Mouse (Mus musculus) urinary bladder, postnatal 36 days (tissue): ENCODE measurements around the gene Fam198b.

Experiments
- DNase-seq, 2 experiments: peaks; one replicate each; pipeline ENCODE4 v3.0.0; 2022; ENCODE audit warnings: low spot score in 2 of 2, mixed read lengths in 1 of 2

The Fam198b gene

DNA sequence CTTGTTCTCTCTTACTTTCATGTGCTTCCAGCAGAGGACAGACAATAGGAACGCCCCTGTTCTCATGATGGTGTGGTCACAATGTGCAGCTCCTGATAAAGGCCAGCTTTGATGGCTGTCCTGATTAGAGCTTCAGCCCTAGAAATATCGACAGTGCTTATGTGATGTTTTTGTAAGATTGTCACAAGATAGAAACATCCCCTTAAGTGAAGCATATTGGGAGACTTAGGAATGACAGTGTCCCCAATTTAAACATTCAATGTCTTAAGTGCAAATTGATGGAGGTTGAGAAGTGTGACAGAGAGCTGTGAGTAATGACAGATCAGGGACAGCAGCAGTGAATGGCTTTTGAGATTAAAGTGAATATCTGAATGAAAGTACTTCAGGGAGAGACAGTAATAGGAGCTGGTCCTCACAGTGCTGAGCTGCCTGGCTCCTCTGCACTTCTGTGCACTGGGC is 99.7 kb downstream of the Fam198b start:
- no peak for DNase-seq

DNA sequence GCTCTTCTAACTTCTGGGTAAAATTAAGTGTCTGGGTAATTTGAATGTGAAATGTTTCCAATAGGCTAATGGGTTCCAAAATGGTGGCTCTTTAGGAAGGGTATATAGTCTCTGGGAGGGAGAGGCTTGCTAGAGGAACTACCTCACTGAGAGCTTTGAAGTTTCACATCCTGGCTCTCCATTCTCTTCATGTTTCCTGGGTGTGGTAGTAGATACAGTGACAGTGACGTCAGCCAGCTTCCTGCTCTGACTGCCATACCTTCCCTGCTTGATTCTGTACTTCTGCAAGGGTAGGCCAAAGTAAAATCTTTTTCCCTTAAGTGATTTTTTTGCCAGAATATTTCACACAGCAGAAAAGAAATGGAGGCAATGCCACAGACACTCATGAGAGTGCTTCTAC is 100.2 kb downstream of the Fam198b start:
- no peak for DNase-seq

DNA sequence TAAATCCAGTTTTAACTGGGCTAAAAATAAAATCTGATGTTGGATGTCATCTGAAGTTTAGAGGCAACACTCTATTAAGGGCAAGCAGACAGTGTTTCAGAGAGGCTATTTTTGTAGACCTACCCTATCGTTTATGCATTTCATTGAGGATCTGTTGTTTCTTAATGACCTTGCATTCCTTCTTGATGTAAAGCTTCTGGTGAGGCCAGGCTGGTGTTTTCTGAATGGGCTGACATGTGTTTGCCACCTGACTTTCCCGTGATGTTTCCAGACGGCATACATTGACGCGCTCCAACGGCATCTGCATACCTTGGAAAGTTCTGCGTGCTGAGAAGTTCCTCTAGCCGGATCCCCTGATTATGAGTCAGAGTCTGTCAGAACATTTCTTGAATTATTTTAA is 104.9 kb downstream of the Fam198b start:
- DNase-seq = no peak

DNA sequence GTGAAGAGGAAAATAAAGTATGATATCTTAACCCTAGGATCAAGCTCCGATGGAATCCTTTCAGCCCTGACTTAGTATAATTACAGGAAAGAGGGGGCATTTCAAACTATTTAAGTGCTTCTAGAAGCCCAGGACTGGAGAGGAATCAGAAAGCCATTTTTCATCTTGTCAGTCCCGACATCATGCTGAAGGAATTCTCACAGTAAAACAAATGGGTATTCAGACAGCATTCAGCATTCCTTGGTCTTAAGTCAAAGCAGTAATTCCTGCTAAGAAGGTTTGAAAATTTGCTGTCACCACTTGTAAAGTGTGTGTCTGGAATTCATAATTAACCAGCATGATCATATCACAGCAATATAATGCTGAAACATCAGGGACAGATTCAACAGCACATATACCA is 105.6 kb downstream of the Fam198b start:
- DNase-seq = no peak

DNA sequence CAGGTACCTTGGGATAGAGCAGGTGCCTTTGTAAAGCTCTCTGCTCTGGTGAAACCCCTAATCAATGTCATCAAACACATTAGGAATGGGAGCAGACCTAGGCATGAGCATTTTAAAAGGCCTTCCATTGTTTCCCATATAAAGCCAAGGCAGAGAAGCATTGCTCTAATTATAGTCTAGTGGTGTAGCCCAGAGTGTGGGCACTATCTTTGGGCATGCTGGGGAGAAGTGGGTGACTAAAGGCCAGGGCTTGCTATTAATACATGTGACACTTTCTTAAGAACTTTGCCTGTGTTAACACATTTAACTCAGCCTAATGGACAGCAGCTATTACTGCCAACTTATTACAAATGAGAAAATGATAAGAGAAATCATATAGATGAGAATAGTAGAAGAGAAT is 106.1 kb downstream of the Fam198b start:
- no peak for DNase-seq

DNA sequence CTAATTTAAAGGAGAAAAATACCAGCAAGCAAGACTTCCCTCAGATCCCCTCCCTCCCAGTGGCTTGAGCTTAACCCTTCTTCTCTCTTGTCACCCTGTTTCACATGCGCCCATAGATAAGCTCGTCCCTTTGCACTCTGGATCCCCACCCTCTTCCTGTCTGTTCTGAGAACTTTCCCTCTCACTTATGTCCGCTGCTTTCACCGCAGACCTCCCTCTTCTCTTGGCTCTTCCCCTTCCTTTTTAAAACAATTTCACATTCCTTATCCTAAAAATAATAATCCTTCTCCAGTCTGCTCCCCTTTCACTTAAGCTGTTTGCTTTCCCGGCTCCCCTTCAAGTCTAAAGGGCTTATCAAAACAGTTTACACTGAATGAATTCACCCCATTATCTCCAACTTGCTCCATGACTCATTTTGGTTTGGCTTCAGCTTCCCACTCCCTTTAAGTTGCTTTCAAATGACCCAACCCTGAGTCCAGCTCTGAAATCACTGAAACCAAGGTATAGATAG is 109.8 kb downstream of the Fam198b start:
- DNase-seq = no peak

DNA sequence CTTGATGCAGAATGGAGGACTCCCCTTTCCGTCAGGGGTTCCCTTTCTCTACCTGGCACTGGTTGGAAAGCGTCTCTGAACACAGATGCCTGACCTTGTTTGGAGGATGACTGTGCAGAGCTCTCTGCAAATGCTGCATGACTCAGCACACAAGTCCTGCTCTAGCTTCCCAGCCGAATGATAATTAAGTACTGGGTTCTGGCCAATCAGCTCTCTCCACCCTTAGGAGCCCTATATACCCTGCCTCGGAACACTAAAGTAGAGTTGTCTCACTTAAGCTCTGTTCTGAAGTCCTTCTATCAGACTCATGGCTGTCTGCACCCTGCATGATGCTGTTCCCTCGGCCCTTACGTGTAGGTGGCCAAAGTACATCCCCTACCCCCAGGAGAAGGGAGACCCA is 111.4 kb downstream of the Fam198b start:
- DNase-seq = no peak
